Mouse (Mus musculus): ENCODE data around the gene Tor1b.
"Not testable (repeated sequence)": the region's sequence is repeated elsewhere in the genome, so short reads cannot be mapped to it uniquely, and the experiment has no call there.

Gene Tor1b

DNA sequence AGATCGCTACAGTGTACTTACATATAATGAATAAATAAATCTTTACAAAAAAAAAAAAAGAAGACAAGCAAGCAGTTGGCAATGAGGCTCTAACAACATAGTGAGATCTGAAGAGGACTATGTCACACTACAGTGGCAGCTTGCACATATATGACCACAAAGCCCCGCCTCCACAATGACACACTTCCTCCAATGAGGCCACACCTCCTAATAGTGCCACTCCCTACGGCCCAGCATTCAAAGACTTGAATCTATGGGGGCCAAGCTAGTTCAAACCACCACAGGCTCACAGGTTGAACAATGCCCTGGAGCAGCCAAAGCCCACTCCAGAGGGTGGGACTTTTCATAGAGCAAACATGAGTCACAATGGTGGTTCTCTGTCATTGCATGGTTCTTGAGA lies 20.8 kb upstream of the Tor1b start:
- no peak for DNase-seq (ENCODE audit: low spot score)

- DNase-seq (ENCODE audit: low spot score): no peak
Observed at GRCm38 (mm10) chr2:30933032-30933431, 19.7 kb upstream of the Tor1b start.

DNA sequence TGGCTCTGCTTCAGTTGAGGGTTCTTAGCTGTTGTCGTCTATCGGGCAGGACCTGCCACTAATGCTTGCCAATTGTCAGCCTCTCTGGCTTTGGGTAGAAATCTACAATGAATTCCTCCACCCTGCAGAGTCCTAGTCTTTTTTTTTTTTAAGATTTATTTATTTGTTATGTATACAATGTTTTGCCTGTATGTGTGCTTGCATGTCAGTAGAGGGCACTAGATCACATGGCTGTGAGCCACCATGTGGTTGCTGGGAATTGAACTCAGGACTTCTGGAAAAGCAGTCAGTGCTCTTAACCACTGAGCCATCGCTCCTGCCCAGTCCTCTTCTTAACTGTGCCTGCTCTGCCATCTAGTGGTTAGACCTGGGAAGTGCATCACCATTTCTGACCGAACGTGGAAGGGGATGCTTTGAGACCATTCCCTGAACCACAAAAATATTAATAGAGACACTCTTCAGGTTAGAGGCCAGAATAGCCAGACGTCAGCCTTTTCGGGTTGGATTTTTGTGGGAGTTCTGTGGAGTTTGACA lies 18.8 kb upstream of the Tor1b start:
- peak; percentile 61 for DNase-seq (ENCODE audit: low spot score)

DNA sequence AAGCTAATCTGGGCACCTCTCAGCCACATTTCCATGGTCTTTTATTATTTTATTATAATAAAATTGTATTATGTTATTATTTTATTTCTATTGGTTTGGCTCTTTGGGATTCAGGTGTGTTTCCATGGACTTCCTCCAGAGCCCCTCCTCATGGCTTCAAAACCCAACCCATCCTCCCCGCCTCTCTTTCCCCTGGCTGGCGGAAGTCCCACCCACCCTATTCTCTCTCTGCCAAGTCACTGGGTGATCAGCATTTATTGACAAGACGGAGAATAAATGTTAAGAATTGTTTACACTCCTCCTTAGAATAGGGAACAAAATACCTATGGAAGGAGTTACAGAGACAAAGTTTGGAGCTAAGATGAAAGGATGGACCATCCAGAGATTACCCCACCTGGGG lies 16.0 kb upstream of the Tor1b start:
- DNase-seq (ENCODE audit: low spot score): no peak

GRCm38 (mm10) chr2:30937731-30938130 lies 15.0 kb upstream of the Tor1b start:
- DNase-seq (ENCODE audit: low spot score): no peak

DNA sequence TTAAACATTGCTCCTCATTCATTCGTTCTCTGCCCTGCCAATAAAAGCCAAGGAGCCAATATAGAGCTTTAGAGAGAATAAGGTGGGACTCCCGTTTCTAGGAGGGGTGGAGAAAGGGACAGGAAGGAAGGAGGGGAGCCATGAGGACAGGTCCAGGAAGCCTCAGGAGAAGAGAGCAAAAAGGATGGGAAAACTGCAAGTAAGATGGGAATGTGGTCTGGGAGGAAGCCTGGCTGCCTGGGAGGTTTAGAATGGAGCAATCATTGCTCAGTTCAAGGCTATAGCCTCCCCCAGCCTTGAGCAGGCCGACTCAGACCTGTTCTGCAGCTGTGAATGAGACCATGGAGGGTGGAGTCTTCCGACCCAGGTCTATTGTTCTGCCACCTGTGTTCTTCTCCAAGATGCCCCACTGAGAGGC lies 14.2 kb upstream of the Tor1b start:
- DNase-seq (ENCODE audit: low spot score): no peak

GRCm38 (mm10) chr2:30941586-30941985 lies 11.2 kb upstream of the Tor1b start:
- no peak for DNase-seq (ENCODE audit: low spot score)

DNA sequence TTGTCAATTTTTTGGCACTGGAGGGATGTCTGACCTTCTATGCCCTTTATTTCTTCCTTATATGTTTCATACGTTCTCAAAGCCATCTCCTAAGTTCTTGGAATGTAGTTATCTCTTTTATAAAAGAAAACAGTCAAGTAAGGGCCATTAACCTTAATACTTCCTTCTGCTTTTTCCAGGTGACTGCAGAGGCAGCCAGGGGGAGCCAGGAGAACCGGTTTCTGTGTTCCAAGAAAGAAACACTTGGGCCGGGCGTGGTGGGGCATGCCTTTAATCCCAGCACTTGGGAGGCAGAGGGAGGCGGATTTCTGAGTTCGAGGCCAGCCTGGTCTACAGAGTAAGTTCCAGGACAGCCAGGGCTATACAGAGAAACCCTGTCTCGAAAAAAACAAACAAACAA lies 10.6 kb upstream of the Tor1b start:
- DNase-seq (ENCODE audit: low spot score): not testable (repeated sequence)

- peak; percentile 74 for DNase-seq (ENCODE audit: low spot score)
Observed at GRCm38 (mm10) chr2:30942603-30943011, 10.2 kb upstream of the Tor1b start.

- no peak for DNase-seq (ENCODE audit: low spot score)
Observed at GRCm38 (mm10) chr2:30952457-30952823, 319 bp upstream of the Tor1b start.

GRCm38 (mm10) chr2:30954797-30955196 lies 2.0 kb downstream of the Tor1b start:
- DNase-seq (ENCODE audit: low spot score): no peak

- DNase-seq (ENCODE audit: low spot score): no peak
Observed at GRCm38 (mm10) chr2:30957511-30957910, 4.8 kb downstream of the Tor1b start.

GRCm38 (mm10) chr2:30958726-30959125 lies 6.0 kb downstream of the Tor1b start:
- no peak for DNase-seq (ENCODE audit: low spot score)

DNA sequence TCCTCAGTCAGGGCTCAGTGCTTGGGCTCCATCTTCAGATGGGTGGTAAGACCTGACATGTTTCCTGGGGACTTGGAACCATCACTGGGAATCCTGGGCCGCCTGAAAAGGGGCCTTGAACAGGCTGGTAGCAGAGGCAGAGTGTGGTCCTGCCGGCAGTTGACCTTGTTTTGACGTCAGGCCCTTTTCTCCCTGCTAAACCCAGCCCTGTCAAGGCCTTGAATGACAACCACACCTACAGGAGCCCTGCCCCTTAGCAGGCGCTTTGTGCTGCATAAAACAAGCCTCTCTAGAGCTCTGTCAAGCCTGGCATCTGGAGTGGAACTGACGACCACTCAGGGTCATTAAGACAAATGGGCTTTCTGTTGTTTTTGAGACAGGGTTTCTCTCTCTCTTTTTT lies 7.1 kb downstream of the Tor1b start:
- DNase-seq (ENCODE audit: low spot score): no peak

DNA sequence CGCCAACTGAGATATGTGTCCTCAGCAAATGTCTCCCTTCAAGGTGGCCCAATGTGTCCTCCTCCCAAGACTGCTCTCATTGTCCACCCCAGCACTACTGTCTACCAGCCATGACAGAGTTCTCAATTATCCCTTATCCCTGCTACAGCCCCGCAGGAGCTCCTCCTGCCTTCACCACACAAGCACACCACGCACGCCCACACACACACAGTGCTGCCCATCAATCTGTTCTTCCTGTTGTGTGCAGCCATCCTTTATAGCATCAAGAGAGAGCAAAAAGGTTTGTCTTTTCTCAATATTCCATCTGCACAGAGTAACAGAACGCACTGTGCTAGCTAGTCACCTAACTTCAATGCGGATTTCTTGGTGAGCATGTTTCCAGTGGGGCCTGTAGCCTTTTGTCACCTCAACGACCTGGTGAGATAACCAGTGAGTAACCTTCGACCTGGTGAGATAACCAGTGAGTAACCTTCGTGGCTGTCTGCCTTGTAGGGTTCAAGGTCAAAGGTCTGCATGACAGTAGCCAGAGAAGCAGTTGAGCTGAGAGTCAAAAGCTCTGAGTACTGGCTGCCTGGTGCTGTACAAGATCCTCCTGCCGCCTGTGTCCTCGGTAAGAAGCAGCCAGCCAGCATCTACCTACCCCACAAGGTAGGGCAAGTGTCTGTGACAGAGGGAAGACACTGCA lies 10.0 kb downstream of the Tor1b start:
- DNase-seq (ENCODE audit: low spot score): no peak

GRCm38 (mm10) chr2:30965627-30966026 lies 12.9 kb downstream of the Tor1b start:
- DNase-seq (ENCODE audit: low spot score): no peak

DNA sequence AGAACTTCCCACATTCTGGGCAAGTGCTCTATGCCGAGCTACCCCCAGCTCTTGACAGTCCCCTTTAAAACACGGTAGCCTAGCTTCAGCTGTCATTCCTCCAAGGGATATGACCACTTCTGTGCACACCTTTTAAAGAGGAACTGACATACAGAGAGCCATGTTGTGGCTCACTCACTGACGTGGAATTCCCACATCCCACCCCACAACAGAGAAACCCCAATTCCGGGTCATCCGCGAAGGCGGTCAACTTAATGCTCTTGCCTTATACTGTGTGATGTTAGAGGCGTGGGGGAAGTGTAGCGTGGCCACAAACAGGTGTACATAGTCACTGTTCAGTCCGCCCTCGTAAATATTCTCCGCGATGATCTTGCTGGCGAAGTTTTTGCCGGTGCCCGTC lies 14.1 kb downstream of the Tor1b start:
- DNase-seq (ENCODE audit: low spot score): no peak

DNA sequence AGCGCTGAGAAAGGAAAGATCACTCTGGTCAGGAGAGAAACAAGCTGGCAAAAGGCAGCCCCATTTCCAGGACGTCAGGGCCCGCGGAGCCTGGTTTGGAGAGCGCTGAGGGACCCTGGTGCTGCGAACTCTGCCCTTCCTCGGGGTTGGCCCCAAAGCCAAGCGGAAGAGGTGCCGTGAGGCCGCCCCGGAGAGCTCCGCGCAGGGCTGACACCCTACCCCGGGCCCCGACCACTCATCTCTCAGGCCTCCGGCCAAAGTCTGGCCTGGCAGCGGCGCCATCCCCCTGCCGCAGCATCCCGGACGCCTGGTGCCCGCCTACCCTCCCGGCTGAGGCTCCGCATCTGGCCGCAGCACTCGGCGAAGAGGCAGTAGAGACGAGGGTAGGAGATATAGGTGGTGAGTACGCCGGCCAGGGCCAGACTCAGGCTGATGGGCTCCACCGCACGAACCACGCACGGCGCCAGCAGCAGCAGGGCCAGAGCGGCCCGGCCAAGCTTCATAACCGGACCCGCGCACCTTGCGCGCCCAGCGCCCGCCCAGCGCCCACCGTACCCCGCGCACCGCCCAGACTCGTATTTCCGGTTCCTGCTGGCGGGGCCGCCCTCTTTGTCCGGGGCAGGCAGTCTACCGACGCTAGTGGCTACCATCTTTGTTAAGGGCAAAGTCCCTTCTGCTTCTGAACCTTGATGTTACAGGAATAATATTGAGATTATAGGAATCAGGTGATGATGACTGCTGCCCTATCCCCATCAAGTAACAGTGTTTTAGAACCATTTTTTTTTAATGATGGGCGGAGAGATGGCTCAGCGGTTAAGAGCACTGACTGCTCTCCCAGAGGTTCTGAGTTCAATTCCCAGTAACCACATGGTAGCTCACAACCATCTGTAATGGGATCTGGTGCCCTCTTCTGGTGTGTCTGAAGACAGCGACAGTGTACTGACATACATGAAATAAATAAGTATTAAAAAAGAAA lies 14.9 kb downstream of the Tor1b start, which contains the start of gene Tor1a:
Gene Tor1a, minus strand, starts transcription at position 582 of the 976 bp plus-strand sequence.
- peak; percentile 82 for DNase-seq (ENCODE audit: low spot score)

GRCm38 (mm10) chr2:30981790-30982513 lies 29.2 kb downstream of the Tor1b start, which contains the start of the genes BC005624 and Usp20:
Gene BC005624, minus strand, starts transcription at chr2:30982201.
Gene Usp20, plus strand, starts transcription at chr2:30982279.
- DNase-seq (ENCODE audit: low spot score): peak; percentile 99

- no peak for DNase-seq (ENCODE audit: low spot score)
Observed at GRCm38 (mm10) chr2:30983024-30983423, 30.3 kb downstream of the Tor1b start.

DNA sequence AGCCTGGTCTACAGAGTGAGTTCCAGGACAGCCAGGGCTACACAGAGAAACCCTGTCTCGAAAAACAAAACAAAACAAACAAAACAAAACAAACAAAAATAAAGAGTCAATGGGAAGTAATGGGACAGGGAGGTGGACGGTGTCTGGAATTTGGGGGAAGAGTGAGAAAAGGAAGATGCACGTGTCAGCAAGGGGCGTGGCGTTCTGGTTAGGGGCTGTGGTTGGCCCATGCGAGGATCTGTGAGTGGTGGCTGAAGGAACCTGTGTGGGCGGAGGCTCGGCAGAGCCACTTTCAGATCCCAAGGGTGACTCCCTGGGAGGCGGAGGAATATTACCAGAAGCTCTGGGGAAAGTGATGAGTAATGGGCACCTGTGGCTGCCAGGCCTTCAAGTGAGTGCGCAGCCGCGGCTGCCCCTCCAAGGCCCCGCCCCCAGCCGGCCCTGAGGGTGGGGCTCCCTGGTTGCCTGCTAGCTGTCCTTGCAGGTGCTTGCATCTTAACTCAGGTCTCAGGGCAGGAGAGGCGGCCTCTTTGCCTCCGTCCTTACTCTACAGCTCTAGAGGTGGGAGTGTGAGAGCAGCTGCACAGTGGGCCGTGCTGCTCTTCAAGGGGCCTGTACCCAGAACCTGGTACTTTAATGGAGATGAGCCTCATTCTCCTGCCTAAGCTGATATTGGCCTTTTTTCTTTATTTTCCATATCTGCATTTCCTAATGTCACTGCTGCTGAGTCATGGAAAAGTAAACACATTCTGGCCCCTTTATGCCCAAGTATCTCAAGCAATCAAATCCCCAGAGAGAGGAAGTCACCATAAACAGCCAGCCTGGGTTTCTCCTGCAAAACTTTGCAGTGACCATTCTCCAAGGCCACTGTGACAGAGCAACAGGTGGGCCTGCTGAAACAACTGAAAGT lies 32.6 kb downstream of the Tor1b start:
- DNase-seq (ENCODE audit: low spot score): peak; percentile 65

All from c-Kit-positive CD71-positive TER-119-positive erythroid progenitor cells, embryonic 14.5 days (primary cell).